Mouse (Mus musculus): ENCODE data around the gene Qsox2. TPM values are rescaled to one million over a fixed set of nuclear protein-coding genes. Genes with fewer than 3 reads are reported as not detected.

The Qsox2 gene
- total RNA-seq, 2 experiments from 2014 or later = 5.9 to 7.6 TPM

Other genes with a start within 250 kb of the Qsox2 start
- 100 to 1,000 TPM; 185 to 191 TPM for gene Ubac1, start 215.8 kb downstream of the Qsox2 start, total RNA-seq (2021)
- 10 to 100 TPM; 13.4 to 14.5 TPM for gene Nacc2, start 114.3 kb downstream of the Qsox2 start, total RNA-seq (2021)
- not detected for gene Lhx3, start 29.2 kb downstream of the Qsox2 start, total RNA-seq (2021)
- under 1 TPM; 0.09 to 0.14 TPM for gene Ccdc187, start 57.0 kb upstream of the Qsox2 start, total RNA-seq (2021)
- 10 to 100 TPM; 12.9 to 16.6 TPM for gene Gpsm1, start 78.0 kb upstream of the Qsox2 start, total RNA-seq (2021)
- gene Dnlz, start 114.6 kb upstream of the Qsox2 start, total RNA-seq (2021) = 10 to 100 TPM; 18.0 to 18.9 TPM
- 1 to 10 TPM in 1 of 2 experiments, under 1 TPM in 1; 0.82 to 1.5 TPM for gene Card9, start 123.4 kb upstream of the Qsox2 start, total RNA-seq (2021)
- gene Snapc4, start 143.1 kb upstream of the Qsox2 start, total RNA-seq (2021) = 10 to 100 TPM; 11.1 to 14.5 TPM
- 10 to 100 TPM; 25.7 to 35.3 TPM for gene Entr1, start 151.8 kb upstream of the Qsox2 start, total RNA-seq (2021)
- gene Pmpca, start 151.8 kb upstream of the Qsox2 start, total RNA-seq (2021) = 100 to 1,000 TPM; 124 to 146 TPM
- gene Inpp5e, start 171.7 kb upstream of the Qsox2 start, total RNA-seq (2021) = 1 to 10 TPM; 6.3 to 9.2 TPM
- gene Sec16a, start 207.7 kb upstream of the Qsox2 start, total RNA-seq (2021) = 10 to 100 TPM; 26.3 to 36.5 TPM

Measured in gastrocnemius, postnatal 10 days (tissue).